Mouse (Mus musculus) lung, adult 18-20 months (tissue): ENCODE results near the gene Olfr826.
"Not testable (repeated sequence)": the region's sequence is repeated elsewhere in the genome, so short reads cannot be mapped to it uniquely, and the experiment has no call there.

Source experiments
- DNase-seq, 2 experiments: peaks; one replicate each; pipeline ENCODE4 v3.0.0; 2022; ENCODE audit warnings: mixed read lengths in 2 of 2

Olfr826 gene

DNA sequence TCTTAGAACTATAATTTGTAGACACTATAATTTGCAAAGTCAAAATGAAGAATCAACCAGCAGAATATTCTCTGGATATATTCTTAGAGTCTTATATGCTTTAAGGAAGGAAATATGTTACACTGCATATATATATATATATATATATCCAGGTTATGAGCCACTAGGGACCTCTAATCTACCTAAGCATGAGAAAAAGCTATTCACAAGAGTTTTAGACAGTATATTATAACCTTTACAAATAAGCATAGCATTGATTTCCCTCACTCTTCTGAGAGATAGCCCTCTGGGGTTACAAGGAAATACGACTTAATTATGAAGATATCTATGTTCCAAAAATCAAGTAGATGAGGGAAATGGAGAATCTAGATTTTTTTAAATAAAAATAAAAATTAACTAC lies at the start of gene Olfr826:
Olfr826 (minus strand) TSS at position 101 of the 400 bp plus-strand sequence.
- no peak for DNase-seq

DNA sequence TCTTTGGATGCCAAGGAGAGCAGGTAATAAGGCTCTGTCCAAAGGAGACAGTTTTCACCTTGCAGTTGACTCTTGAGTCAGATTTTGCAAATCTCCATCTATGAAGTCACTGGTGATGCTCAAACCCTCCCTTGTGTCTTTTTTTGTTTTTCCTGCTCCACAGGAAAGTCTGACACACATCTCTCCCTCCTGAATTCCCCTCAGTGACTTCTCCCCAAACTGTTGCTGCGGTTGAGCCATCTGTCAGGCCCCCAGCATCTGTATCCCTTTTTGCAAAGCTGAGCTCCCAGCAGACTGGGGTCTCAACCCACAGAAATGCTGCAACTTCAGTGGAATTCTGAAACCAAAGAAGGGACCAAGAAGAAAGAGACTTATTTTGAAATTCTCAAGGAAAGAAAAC lies 48.1 kb upstream of the Olfr826 start:
- DNase-seq, result no peak

DNA sequence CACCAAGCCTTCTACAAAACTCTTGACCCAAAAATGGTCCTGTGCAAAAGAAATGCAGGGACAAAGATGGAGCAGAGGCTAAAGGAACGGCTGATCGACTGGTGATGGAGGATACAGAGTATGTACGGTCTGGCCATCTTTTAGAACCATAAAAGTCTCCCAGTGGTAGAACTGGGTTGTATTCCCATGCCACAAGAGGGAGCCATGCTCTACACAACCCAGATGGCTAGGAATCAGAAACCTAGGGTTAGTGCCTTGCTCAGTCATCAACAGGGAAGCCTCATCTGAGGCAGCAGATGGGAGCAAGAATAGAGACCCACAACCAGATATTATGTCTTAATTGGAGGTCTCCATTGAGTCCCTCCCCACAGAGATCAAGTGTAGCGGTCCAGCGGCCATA lies 45.6 kb upstream of the Olfr826 start:
- DNase-seq, result no peak

DNA sequence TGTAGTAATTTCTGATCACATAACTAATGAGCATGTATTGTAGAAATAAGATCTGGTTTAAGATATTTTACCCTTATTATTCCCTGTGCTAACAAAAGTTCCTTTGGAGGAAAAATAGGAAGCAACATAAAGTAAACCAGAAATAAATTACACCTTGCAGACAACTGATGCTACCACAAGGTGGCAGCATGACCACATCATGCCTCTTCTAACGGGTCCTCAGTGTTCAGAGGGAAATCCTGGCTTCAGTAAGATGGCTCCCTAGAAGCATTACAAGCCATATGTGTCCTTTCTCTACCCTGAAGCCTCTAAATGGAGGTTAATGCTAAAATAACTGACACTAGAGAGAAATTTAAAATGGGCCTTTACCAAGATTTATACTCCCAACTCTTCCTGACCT lies 44.3 kb upstream of the Olfr826 start:
- DNase-seq, result peak in 1 of 2 experiments; percentile 2

GRCm38 (mm10) chr10:130225034-130225433 lies 41.0 kb upstream of the Olfr826 start:
- no peak for DNase-seq

GRCm38 (mm10) chr10:130214303-130214702 lies 30.3 kb upstream of the Olfr826 start, which contains the start of gene Olfr827:
TSS of gene Olfr827 (minus strand) at chr10:130214403.
- no peak for DNase-seq

DNA sequence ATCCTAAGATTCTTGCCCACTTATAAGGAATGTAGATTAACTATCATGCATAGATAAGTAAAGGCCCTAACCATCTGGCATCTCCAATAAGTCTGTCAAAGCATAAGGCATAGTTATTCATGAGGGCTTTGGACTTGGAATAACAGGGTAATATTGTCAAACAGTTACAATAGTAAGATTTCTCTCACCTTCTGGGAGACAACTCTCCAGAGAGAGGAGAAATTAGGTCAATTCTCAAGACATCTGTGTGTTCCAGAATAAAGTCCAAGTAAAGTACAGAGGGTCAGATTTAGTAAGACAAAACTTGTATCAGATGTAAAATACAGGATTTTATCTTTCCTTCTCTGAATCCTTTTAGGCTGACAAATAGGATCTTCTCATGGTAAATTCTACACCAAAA lies 17.3 kb downstream of the Olfr826 start, which contains the start of gene Olfr825:
Olfr825 (minus strand) TSS at position 101 of the 400 bp plus-strand sequence.
- no peak for DNase-seq

GRCm38 (mm10) chr10:130165196-130165595 lies 18.8 kb downstream of the Olfr826 start:
- no peak for DNase-seq

DNA sequence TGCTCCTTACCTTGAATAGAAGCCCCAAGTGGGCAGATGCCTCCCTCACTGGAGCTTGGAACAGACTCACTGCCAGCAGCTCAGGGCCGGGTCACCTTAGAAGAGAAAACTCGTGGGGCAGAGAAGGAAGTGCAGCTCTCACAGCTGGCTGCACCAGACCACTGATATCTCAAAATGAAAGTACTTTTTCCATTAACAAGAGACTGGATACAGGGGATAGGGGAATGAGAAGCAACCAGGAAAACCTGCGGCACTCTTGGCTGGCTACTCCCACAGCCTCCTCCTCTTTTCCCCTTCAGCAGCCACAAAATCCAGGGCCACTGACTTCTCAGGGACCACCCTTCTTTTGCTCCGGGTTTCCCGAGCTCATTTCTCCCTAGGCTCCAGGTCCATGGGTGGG lies 39.9 kb downstream of the Olfr826 start:
- DNase-seq, result no peak

- DNase-seq, result not testable (repeated sequence)
Observed at GRCm38 (mm10) chr10:130142481-130142880, 41.5 kb downstream of the Olfr826 start.

- no peak for DNase-seq
Observed at GRCm38 (mm10) chr10:130134811-130135210, 49.2 kb downstream of the Olfr826 start.

- not testable (repeated sequence) for DNase-seq
Observed at GRCm38 (mm10) chr10:130129900-130130299, 54.1 kb downstream of the Olfr826 start, which contains the start of gene Olfr824. TSS of gene Olfr824 (minus strand) at chr10:130130000.
